Mouse (Mus musculus) testis, postnatal 14 days (tissue): Measurements from ENCODE around the gene Prph.
"Not testable (repeated sequence)": the region's sequence is repeated elsewhere in the genome, so short reads cannot be mapped to it uniquely, and the experiment has no call there.

Source experiments
- DNase-seq: peaks from one replicate; pipeline ENCODE4 v3.0.0; 2021; ENCODE audit warnings: low spot score

Prph gene

DNA sequence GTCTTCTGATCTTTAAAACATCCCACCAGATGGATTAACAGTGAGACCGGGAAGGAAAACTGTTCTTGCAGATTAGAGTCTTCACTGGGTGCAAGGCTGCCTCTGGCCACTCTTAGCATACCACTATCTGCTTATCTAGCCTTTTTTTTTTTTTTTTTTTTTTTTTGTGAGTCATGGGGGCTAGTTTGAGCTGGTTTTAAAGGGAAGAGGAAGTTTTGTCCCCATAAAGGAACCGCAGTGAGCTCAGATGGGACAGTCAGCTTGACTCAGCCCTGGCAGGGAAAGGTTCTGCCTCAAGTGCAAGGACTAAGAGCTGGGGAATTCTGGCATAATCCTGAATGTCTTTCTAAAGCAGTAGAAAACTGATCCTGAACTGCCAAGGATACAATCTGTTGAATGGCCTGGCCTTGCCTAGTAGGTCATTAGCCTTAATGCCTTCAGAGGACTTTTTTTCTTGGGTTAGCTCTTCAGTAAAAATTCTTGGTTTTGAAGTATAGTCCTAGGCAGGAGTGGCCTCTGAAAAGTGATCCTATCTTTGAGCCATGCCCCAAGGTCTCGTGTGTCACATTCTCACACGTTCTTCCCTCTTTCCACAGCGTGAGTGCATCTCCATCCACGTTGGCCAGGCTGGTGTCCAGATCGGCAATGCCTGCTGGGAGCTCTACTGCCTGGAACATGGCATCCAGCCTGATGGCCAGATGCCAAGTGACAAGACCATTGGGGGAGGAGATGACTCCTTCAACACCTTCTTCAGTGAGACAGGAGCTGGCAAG lies 21.3 kb upstream of the Prph start:
- no peak for DNase-seq

DNA sequence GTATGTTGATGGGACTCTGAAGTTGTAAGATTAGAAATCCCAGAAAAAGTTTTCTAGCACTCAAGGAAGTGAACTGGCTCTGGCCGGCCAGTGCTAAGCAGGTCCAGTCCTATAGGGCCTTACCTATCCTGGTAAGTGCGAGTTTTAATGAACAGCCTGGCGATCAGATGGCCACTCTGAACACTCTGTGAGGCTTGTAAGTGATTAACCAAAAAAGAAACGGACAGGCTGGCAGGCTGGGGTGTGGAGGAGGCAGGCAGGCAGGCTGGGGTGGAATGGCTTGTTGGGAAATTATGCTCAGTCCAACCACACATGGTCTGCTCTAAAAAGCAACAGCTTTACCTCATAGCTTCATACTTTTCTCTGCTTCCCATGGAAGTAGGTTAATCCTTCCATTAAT lies 19.5 kb upstream of the Prph start:
- no peak for DNase-seq

DNA sequence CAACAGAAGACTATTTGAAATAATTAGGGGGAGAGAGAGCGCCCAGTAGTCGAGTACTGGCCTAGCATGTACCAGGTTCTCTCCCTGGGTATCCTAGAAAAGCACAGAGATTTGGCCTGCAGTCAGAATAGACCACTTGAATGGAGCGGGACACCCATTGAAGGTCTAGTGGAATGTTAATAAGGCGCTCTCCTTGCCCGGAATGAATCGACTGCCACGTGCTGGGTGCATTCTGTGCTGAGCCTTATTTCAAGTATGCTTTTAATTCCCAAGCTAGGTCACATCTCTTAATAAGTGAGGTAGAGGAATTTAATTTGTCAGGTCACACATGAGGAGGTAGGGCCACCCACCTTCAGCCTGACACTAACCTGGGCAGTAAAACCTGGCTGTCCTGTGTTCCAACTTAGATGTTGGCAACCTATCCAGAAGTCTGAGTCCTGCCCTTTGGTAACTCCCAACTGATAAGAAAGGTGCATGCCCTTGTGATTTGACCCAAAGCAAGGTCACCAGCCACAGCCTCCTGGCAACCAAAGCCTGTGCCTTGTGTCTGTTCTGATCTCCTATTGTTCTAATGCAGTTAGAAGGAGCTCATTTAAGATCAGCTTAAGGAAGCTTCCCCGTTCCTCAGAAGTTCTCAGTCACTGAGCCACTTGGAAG lies 18.6 kb upstream of the Prph start:
- DNase-seq: no peak

DNA sequence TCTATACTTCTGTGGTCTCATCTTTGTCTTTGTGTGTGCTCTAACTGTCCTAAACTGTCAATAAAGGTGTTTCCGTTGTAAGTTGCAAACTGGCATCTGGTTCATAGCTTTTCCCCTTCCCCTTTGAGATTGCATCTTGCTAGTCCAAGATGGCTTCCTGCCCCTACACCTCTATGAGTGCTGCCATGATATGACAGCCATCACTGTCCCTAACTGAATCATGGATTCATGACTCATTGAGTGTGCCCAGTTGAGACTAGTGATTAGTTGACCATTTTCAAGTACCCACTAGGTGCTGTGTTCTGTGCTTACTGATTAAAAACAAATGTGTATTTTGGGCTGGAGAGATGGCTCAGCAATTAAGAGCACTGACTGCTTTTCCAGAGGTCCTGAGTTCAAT lies 16.9 kb upstream of the Prph start:
- no peak for DNase-seq

DNA sequence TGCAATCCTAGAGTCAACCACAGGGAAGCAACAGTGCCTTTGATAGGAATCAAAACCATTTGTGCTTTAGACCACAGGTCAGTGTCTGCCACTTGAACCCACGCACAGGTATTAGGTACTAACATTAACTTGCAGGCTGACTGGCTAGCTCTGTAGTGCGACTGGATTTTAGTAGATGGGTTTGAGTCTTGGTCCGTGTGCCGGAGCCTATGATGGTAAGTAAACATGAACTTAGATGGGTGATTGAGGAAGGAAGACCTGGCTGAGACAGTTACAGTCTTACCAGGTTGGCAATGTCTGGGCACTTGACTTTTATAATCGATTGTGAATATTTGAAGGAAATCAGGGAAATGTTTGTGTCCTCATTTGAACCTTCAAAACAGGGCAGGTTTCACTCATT lies 16.2 kb upstream of the Prph start:
- DNase-seq: no peak

DNA sequence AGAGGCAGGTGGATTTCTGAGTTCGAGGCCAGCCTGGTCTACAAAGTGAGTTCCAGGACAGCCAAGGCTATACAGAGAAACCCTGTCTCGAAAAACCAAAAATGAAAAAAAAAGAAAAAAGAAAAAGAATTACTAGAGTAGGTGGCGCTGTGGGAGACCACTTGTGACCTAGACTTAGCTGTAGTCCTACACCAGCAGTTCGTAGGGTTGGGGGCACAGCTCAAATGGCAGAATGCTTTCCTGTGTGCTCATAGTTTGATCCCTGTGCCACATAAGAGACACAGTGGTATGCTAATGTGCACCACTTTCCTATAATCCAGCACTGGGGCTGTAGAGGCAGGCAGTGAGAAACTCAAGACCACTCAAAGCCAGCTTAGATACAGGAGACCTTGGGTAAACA lies 15.7 kb upstream of the Prph start:
- DNase-seq: no peak

DNA sequence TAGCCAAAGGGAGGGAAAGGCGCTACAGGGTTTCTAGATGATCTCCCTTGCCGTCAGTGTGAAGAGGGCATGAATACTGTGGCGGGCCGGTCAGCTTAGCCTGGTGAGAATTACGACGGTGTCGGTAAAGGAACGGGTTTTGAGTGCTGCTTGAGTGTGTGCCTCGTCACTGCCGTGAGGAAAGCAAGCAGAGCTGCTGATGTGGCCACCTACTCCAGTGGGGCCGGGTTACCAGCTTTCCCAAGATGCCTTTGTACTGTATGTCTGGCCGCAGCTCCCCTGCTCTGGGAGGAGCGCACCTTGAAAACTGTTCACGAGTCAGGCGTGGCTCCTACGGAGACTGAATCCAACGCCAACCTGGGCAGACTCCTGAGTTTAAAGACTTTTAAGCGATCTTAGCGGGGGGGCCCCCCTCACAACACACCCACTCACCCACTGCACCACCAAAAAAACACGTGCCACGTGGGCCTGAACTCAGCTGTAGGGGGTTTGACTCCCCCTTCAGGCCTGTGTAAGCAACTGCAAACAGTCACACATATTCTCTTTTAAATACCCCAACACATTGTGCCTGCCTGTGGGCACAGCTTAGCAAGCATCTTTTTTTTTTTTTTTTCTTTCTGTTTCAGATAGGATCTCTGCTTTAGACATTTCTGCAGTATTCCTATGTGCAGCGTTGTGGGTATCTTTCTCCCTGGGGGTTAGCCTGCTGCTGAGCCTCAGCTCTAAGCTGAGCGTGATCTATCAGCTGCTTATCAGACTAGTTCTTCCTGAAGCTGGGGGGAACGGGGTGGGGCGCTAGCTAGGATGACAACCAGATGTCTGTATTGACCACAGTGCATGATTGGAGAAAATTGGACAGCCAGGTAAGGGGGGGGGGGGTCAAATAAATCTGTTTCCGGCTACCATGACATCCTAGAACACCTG lies 14.7 kb upstream of the Prph start:
- no peak for DNase-seq

DNA sequence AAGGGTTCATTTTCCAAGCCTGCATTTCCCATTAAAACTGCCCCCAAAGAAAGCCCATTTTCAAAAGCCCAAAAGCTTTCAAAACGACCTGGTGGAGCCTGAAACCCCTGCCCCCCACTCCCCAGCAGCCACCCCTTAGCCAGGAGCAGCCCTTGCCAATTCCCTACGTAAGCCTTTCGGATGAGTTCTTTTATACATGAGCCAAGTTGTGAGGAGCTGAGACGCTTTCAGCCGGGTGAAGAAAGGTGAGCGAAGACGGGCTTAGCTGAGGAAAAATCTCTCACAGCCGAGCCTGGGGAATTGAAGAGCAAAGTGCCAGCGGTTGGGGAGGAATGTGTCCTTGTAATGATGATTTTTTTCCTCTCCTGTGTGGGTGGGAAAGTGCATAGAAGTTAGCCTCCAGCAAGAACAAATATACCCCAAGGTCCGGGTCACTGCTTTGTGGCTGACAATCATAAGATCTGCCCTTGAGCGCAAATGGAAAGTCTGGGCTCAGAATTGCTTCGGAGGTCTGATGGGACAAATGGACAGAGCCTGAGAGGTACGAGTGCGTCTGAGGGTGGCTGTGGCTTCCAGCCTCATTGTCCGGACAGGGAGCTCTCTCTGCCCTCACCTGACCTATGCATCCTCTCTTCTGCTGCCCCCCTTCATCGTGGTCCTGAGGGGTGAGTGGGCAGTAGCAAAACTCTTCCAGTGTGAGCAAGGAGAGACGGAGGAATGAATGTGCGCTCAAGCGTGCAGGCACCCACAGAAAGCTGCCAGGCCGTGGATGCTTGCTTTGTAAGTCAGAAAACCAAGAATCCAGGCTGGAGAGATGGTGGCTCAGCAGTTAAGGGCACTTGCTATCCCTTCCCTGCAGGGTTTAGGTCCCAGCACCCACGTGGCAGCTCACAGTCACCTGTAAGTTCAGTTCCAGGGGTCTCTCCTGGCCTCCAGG lies 13.8 kb upstream of the Prph start:
- no peak for DNase-seq

DNA sequence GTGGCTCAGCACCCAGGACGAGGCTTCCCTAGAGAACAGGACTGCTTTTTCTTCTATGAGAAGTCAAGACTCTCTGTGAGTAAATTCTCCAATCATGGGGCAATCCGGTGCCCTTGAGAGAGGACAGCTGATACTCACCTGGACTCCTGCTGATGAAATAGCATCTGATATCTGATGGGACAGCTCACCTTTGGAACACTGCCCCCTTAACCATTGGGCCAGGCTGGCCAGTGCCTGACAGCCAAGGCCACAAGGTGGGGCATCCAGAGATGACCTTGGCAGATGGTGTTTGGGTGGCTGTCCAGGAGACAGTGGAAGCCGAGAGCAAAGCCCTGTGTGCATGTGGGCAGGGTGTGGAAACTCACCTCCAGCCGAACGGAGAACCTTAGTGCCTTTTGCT lies 12.6 kb upstream of the Prph start:
- no peak for DNase-seq

DNA sequence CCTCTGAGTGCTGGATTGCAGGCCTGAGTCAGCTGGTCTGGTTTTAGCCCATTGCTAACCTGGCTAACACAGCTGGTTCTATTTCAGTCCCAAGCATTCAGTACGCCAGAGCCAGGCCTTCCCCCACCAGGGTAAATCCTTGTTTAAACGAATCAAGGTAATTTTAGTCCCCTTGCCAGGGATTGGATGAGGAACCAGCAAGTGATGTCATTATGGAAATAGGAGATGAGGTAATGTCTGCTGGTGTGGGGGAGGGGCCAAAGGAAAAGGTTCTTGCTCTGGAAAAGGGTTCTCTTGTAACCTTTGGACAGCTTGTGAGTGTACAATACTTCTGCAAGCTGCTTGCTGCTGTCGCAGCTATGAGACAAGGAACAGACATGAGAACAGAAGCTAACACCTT lies 10.1 kb upstream of the Prph start:
- no peak for DNase-seq

DNA sequence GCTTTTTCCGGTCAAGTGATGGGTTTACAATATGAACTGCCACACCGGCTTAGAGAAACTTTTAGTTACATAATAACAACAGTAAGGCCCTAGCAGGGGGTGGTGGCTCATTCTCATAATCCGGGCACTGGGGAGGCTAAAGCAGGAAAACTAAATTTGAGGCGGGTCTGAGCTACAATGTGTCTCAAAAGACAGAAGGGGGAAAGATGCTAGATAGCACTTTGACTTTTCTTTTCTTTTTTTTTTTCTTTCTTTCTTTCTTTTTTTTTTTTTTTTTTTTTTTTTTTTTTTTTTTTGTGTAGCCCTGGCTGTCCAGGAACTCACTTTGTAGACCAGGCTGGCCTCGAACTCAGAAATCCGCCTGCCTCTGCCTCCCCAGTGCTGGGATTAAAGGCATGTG lies 9.2 kb upstream of the Prph start:
- DNase-seq: not testable (repeated sequence)

DNA sequence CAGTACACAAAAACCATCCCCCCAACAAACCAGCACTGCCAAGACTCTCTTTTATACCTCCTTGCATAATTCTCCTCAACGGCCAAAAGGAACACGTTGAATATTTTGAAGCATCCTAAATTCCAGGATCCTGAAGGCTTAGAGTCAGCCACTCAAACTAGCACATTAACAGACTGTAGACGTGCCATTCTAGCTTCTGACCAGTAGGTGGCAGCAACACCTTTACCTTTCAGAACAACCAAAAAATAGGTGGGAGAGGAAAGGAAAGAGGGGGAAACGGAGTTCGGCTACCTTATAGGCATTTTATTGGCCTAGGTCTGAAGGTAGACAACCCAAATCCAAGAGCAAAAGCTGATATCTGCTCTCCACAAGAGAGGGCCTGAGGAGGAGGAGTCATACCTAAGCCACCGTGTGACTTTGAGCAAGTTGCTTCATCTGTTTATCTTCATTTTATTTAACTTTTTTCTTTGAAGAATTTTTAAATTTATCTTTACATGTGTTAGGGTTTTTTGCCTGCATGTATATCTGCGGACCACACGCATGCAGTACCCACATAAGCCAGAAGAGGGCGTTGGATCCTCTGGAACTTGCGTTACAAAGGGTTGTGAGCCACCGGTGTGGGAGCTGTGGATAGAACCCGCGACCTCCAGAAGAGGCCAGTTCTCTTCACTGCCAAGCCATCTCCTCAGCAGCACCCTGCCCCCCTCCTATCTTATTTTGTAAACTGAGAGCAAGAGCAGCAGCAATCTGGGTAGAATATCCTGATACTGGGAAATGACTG lies 5.3 kb upstream of the Prph start:
- no peak for DNase-seq

DNA sequence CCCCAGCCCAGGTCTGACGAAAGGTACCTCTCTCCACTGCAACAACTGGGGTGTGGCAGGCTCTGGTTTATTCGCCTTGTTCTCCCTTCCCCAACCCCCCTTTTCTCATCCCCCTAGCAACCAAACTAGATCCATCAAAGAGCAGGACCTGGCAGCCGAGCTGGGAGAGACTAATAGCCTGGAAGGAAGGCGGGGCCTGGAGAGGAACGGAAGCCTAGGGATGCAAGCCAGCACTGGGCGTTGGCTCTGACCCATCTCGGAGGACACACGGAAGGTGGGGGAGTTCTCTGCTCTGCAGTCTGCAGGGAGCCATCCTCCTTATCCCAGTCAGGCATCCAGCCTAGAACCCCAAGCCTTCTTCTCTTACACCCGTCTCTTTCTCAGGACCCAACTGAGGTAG lies 1.6 kb upstream of the Prph start:
- no peak for DNase-seq

DNA sequence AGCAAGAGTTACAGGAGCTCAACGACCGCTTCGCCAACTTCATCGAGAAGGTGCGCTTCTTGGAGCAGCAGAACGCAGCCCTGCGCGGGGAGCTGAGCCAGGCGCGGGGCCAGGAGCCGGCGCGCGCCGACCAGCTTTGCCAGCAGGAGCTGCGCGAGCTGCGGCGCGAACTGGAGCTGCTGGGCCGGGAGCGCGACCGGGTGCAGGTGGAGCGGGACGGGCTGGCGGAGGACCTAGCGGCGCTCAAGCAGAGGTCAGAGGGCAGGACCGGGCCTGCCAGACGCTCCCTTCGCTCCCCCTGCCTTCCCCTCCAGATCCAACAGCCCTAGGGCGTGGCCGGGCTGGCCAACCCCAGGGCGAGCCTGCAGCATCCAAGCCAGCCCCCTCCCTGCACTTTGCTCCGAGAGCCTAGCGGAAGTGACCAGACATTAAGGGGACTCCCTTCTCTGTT lies 562 bp downstream of the Prph start:
- DNase-seq: no peak

DNA sequence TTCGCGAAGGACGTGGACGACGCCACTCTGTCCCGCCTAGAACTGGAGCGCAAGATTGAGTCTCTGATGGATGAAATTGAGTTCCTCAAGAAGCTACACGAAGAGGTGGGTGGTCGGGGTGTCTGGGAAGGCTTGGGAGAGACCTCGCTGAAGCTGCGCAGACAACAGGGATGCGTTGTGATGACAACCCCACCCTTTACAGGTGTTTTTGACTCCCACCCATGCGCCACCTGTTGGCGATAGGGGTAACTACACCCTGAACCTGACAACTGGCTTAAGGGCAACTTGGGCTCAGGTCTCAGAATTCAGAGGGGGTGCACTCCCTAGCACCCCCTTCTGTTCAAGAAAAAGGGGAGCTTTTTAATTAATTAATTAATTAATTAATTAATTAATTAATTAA lies 1.4 kb downstream of the Prph start:
- DNase-seq: no peak

DNA sequence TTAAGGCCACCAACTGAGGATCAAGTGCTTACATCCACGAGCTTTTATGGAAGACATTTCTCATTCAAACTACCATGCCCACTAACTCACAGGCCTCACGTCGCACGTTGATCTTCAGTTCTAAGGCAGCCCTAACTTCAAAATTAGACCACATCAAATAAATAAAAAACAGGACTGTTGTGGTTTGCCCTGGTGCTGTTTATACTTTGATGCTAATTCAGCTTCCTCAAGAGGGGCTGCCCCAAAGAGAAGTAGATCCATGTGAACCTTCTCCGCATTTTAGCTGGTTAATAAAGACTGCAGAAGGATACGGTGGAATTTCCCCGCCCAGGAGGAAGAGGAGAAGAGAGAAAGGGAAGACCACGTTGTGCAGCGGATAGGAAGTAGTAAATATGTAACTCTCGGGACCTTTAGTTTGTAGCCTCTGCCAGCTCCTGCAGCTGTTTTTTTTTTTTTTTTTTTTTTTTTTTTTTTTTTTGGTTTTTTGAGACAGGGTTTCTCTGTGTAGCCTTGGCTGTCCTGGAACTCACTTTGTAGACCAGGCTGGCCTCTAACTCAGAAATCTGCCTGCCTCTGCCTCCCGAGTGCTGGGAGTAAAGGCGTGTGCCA lies 10.7 kb downstream of the Prph start:
- no peak for DNase-seq

DNA sequence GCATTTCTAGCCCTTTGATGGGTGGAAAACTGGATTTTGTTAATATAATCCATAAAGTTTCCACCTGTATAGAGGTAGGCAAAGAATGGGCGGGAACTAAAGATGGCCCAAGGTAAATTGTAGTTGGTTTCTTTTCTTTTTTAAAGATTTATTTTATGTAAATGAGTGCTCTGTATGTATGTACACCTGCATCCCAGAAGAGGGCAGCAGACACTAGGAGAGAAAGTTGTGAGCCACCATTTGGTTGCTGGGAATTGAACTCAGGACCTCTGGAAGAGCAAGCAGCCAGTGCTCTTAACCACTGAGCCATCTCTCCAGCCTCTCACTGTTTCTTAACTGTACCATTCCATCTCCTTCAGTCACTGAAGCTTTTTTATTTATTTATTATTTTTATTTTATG lies 17.0 kb downstream of the Prph start:
- no peak for DNase-seq

DNA sequence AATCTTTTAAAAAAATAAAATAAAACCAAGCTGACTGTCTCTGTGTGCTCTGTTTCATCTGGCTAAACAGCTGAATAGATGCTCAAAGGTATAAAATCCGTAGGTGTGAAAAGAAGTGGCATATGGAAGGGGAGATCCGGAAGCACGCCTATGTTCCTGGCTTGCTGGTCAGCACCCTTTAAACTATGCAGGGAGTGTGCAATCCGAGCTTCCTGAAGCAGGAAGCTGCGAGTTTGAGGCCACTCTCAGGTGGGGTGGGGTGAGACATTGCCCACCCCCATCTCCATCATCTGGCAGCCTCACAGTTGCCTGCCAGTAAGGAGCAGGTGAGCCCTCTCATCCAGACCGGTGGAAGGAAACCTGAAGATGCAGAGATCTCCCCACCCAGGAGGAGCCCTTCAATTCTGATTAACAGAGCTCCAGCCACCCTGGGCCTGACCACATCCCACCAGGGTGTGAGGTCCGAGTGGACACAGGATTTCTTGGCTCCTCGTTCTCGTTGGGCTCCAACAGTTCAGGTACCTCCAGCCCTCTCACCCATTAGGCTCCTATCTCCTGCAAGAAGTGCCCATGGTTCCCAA lies 19.1 kb downstream of the Prph start, which contains the start of gene Troap:
Troap (plus strand) TSS at position 557 of the 581 bp plus-strand sequence.
- DNase-seq: no peak

DNA sequence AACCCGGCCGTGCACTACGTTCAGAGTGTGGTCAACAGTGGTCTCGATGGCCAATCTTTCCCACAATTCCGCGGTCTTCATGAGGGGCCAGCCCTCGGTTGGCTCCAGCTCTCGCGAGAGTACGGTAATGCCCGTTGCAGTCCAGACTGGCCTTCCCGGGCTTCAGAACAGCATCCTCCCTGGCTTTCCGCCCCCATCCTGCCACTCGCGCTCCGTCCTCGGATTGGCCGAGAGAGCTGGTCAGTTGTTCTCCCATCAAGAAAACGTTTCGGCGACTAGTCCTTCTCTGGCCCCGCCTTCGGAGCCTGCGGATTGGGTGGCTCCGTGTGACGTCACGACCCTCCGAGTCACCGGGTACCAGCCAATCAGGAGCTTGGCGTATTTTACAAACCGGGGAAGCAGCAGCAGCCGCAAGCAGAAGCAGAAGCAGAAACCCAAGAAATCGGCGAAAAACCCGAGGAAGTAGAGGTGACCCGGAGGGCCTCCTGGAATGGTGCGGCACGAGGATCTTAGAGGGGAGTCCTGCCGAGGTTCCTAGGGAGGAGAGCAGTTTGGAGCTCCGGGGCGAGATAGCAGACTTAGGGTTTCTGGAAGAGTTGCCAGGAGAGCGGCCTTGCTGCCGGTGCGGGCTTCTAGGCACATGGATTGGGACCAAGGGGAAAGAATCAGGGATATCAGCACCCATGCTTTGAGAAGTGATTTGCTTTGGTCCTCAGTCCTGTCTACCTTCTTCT lies 19.8 kb downstream of the Prph start:
- peak; percentile 95 for DNase-seq
